Mouse (Mus musculus) MEL (cell line): ENCODE data around the gene Proser3. TPM values are rescaled to one million over a fixed set of nuclear protein-coding genes. Genes with fewer than 3 reads are reported as not detected.
A peak's percentile ranks its signal among the peaks of the same experiment; 100 is the strongest.

ENCODE experiments used
- DNase-seq: peaks from one replicate; pipeline ENCODE4 v3.0.0; 2011; ENCODE audit warnings: low read depth, low spot score
- H3K27ac ChIP-seq: 2 replicates; pipeline ENCODE4 v1.5.1; 2012; ENCODE audit warnings: low read depth, mild to moderate bottlenecking, control low read depth, low read length, moderate library complexity; ENCODE audit not compliant: control insufficient read depth
- H3K27me3 ChIP-seq, 2 experiments: fragments of 150-350 bp in 1 of 2; sonication (generic) in 1 of 2; 2 replicates each; pipeline ENCODE4 v1.6.1; 2012; ENCODE audit warnings: low read length in 2 of 2, mild to moderate bottlenecking in 2 of 2, improper control_type of control experiment in 1 of 2, moderate library complexity in 1 of 2; ENCODE audit not compliant: insufficient read depth in 2 of 2, control insufficient read depth in 1 of 2
- H3K36me3 ChIP-seq, 2 experiments: 2 replicates each; pipeline ENCODE4 v1.6.1; 2012 to 2014; ENCODE audit warnings: low read length in 2 of 2, improper control_type of control experiment in 1 of 2, inconsistent platforms in 1 of 2, mild to moderate bottlenecking in 1 of 2; ENCODE audit not compliant: insufficient read depth in 2 of 2, control insufficient read depth in 1 of 2
- H3K4me1 ChIP-seq, 2 experiments: fragments of 150-350 bp in 1 of 2; sonication (generic) in 1 of 2; 2 replicates each; pipeline ENCODE4 v1.6.1; 2012; ENCODE audit warnings: low read length in 2 of 2, improper control_type of control experiment in 1 of 2, mild to moderate bottlenecking in 1 of 2; ENCODE audit not compliant: insufficient read depth in 2 of 2, control insufficient read depth in 1 of 2
- H3K4me3 ChIP-seq, 2 experiments: fragments of 150-350 bp in 1 of 2; sonication (generic) in 1 of 2; 2 replicates each; pipeline ENCODE4 v1.5.1; 2012; ENCODE audit warnings: low read depth in 2 of 2, low read length in 2 of 2, mild to moderate bottlenecking in 2 of 2, moderate library complexity in 2 of 2, control low read depth in 1 of 2, improper control_type of control experiment in 1 of 2; ENCODE audit not compliant: control insufficient read depth in 1 of 2, insufficient read depth in 1 of 2
- H3K79me2 ChIP-seq: 2 replicates; pipeline ENCODE4 v1.6.1; 2012; ENCODE audit warnings: mild to moderate bottlenecking, low read length, moderate library complexity; ENCODE audit not compliant: control insufficient read depth, poor library complexity, insufficient read depth
- H3K9ac ChIP-seq: 2 replicates; pipeline ENCODE4 v1.6.1; 2012; ENCODE audit warnings: low read depth, mild to moderate bottlenecking, control low read depth, low read length, moderate library complexity; ENCODE audit not compliant: control insufficient read depth, poor library complexity, severe bottlenecking
- H3K9me3 ChIP-seq: fragments of 150-350 bp; sonication (generic); replicated peaks from 2 replicates; pipeline ENCODE4 v1.6.1; 2012; ENCODE audit warnings: mild to moderate bottlenecking, low read length, improper control_type of control experiment, moderate library complexity; ENCODE audit not compliant: insufficient read depth
- BHLHE40 ChIP-seq: IDR thresholded peaks from 2 replicates; pipeline ENCODE4 v1.6.1; 2012; ENCODE audit warnings: low read depth, mild to moderate bottlenecking, inconsistent platforms, low read length, improper control_type of control experiment, borderline replicate concordance
- CHD1 ChIP-seq: IDR thresholded peaks from 2 replicates; pipeline ENCODE4 v1.6.1; 2012; ENCODE audit warnings: low read depth, mild to moderate bottlenecking, inconsistent platforms, low read length, improper control_type of control experiment
- CHD2 ChIP-seq: IDR thresholded peaks from 2 replicates; pipeline ENCODE4 v1.6.1; 2011; ENCODE audit warnings: low read length, improper control_type of control experiment
- CTCF ChIP-seq, 3 experiments: IDR thresholded peaks in 2 of 3; conservative IDR thresholded peaks in 1 of 3; 2 replicates each; pipeline ENCODE4 v1.5.1; 2011 to 2012; ENCODE audit warnings: low read length in 3 of 3, low read depth in 2 of 3, mild to moderate bottlenecking in 2 of 3, improper control_type of control experiment in 1 of 3, inconsistent platforms in 1 of 3, mixed read lengths in 1 of 3, moderate library complexity in 1 of 3; ENCODE audit not compliant: control insufficient read depth in 1 of 3, insufficient read depth in 1 of 3, poor library complexity in 1 of 3, severe bottlenecking in 1 of 3
- GABPA ChIP-seq: IDR thresholded peaks from 2 replicates; pipeline ENCODE4 v1.6.1; 2012; ENCODE audit warnings: low read depth, mild to moderate bottlenecking, inconsistent platforms, low read length, improper control_type of control experiment, moderate library complexity
- HCFC1 ChIP-seq: IDR thresholded peaks from 2 replicates; pipeline ENCODE4 v1.6.1; 2012; ENCODE audit warnings: low read depth, mild to moderate bottlenecking, inconsistent platforms, low read length, improper control_type of control experiment, moderate library complexity
- JUND ChIP-seq: IDR thresholded peaks from 2 replicates; pipeline ENCODE4 v1.6.1; 2011; ENCODE audit warnings: low read depth, mild to moderate bottlenecking, improper control_type of control experiment, low read length
- KAT2A ChIP-seq: conservative IDR thresholded peaks from 2 replicates; pipeline ENCODE4 v1.6.1; 2012; ENCODE audit warnings: low read depth, low read length, improper control_type of control experiment, inconsistent platforms
- MAFK ChIP-seq: IDR thresholded peaks from 2 replicates; pipeline ENCODE4 v1.6.1; 2011; ENCODE audit warnings: low read depth, mild to moderate bottlenecking, low read length, improper control_type of control experiment, borderline replicate concordance
- MAX ChIP-seq: IDR thresholded peaks from 2 replicates; pipeline ENCODE4 v1.6.1; 2011; ENCODE audit warnings: low read length, improper control_type of control experiment
- MEF2A ChIP-seq: IDR thresholded peaks from 2 replicates; pipeline ENCODE4 v1.6.1; 2014; ENCODE audit warnings: low read depth, mild to moderate bottlenecking, inconsistent platforms, low read length, improper control_type of control experiment; ENCODE audit not compliant: poor library complexity, insufficient replicate concordance, severe bottlenecking; ENCODE audit errors: extremely low read depth
- MXI1 ChIP-seq: IDR thresholded peaks from 2 replicates; pipeline ENCODE4 v1.6.1; 2011; ENCODE audit warnings: mild to moderate bottlenecking, low read depth, low read length, improper control_type of control experiment
- MYB ChIP-seq: IDR thresholded peaks from 2 replicates; pipeline ENCODE4 v1.6.1; 2011; ENCODE audit warnings: mild to moderate bottlenecking, low read depth, low read length, improper control_type of control experiment
- NELFE ChIP-seq: IDR thresholded peaks from 2 replicates; pipeline ENCODE4 v1.6.1; 2011; ENCODE audit warnings: low read depth, low read length, improper control_type of control experiment
- NRF1 ChIP-seq: IDR thresholded peaks from 2 replicates; pipeline ENCODE4 v1.6.1; 2014; ENCODE audit warnings: low read depth, mild to moderate bottlenecking, inconsistent platforms, low read length, improper control_type of control experiment, moderate library complexity; ENCODE audit not compliant: poor library complexity, insufficient read depth, severe bottlenecking
- POLR2AphosphoS5 ChIP-seq: IDR thresholded peaks from 2 replicates; pipeline ENCODE4 v1.6.1; 2012; ENCODE audit warnings: low read depth, borderline replicate concordance, mild to moderate bottlenecking, inconsistent platforms, low read length, moderate library complexity, mixed read lengths
- RAD21 ChIP-seq: IDR thresholded peaks from 2 replicates; pipeline ENCODE4 v1.6.1; 2011; ENCODE audit warnings: mild to moderate bottlenecking, low read depth, low read length, improper control_type of control experiment
- SMC3 ChIP-seq: IDR thresholded peaks from 2 replicates; pipeline ENCODE4 v1.6.1; 2011; ENCODE audit warnings: low read depth, low read length, improper control_type of control experiment
- TAL1 ChIP-seq: IDR thresholded peaks from 2 replicates; pipeline ENCODE4 v1.6.1; 2012; ENCODE audit warnings: mild to moderate bottlenecking, inconsistent platforms, low read length, moderate library complexity, mixed read lengths
- TBP ChIP-seq: IDR thresholded peaks from 2 replicates; pipeline ENCODE4 v1.8.0; 2011; ENCODE audit warnings: low read depth, low read length, improper control_type of control experiment
- USF2 ChIP-seq, 2 experiments: IDR thresholded peaks; 2 replicates each; pipeline ENCODE4 v1.6.1; 2011 to 2012; ENCODE audit warnings: improper control_type of control experiment in 2 of 2, low read length in 2 of 2, borderline replicate concordance in 1 of 2, inconsistent platforms in 1 of 2, low read depth in 1 of 2, mild to moderate bottlenecking in 1 of 2; ENCODE audit not compliant: insufficient read depth in 1 of 2
- ZC3H11A ChIP-seq: IDR thresholded peaks from 2 replicates; pipeline ENCODE4 v1.6.1; 2012; ENCODE audit warnings: low read depth, mild to moderate bottlenecking, inconsistent platforms, low read length, improper control_type of control experiment
- ZKSCAN1 ChIP-seq: IDR thresholded peaks from 2 replicates; pipeline ENCODE4 v1.6.1; 2012; ENCODE audit warnings: low read depth, mild to moderate bottlenecking, inconsistent platforms, low read length, improper control_type of control experiment, moderate library complexity
- ZMIZ1 ChIP-seq: IDR thresholded peaks from 2 replicates; pipeline ENCODE4 v1.6.1; 2012; ENCODE audit warnings: low read depth, mild to moderate bottlenecking, inconsistent platforms, low read length, improper control_type of control experiment, moderate library complexity
- ZNF384 ChIP-seq: IDR thresholded peaks from 2 replicates; pipeline ENCODE4 v1.6.1; 2012; ENCODE audit warnings: low read depth, mild to moderate bottlenecking, inconsistent platforms, low read length, improper control_type of control experiment
- polyA plus RNA-seq, 2 experiments: library from polyadenylated mRNA; stranded (reverse) in 1 of 2; unstranded in 1 of 2; fragments of >175 nt in 1 of 2; fragments of >200 nt in 1 of 2; gene quantifications; 2 replicates each; pipeline versions ENCODE4 v1.2.1 to v1.2.4; 2012; ENCODE audit warnings: low replicate concordance in 2 of 2, low read depth in 1 of 2; ENCODE audit not compliant: insufficient read length in 2 of 2, insufficient read depth in 1 of 2, missing spikeins in 1 of 2
- total RNA-seq: library from RNA; depleted of rRNA; stranded (reverse); fragments of 300-350 nt; gene quantifications from 2 replicates; pipeline ENCODE4 v1.2.3, GENCODE M21; 2012

The Proser3 gene
- total and polyA plus RNA-seq, 3 experiments = 2.3 to 8.9 TPM; not detected in 1

- no peak for TF ChIP-seq ZMIZ1
- 0 out of 2 replicates have a peak, but pooled peaks have one; percentile 34 for TF ChIP-seq HCFC1
- TF ChIP-seq CHD2 = no peak
- TF ChIP-seq NELFE = no peak
- no peak for TF ChIP-seq NRF1
- TF ChIP-seq GABPA = no peak
- no peak for TF ChIP-seq ZKSCAN1
- no peak for TF ChIP-seq MAX
- no peak for TF ChIP-seq TBP
- TF ChIP-seq CTCF (IDR thresholded peaks at IDR 0.05 in 2 of 3, conservative IDR thresholded peaks at IDR 0.05 in 1 of 3; ENCODE audit: control insufficient read depth in 1 of 3, insufficient read depth in 1 of 3, low read depth in 2 of 3, low read length in 3 of 3, poor library complexity in 1 of 3, severe bottlenecking in 1 of 3) = peak; percentile 78 to 81 (median 79)
- TF ChIP-seq POLR2AphosphoS5 = no peak
- no peak; the same call in 1 of the 2 replicates for TF ChIP-seq ZNF384
- no peak for TF ChIP-seq TAL1
Measured at GRCm38 (mm10) chr7:30492765-30493164, 59.3 kb downstream of the Proser3 start (continued).

DNA sequence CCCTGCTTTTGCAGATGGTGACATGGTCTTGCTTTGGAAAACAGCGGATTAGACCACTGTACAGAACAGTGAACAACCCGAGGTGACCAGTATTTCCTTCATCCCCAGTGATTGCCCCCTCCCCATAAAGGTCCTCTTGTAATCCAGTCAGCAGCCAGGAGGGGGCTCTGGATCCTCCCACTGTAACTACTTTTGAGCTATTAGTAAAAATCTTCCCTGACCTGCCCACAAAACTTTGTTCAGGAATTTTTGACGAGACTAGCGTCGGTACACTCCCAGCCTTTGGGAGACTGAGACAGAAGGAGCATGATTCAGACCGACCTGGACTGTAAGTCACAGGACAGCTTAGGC is 61.2 kb downstream of the Proser3 start:
- no peaks in the 10 kb centered on the region for H3K4me1 ChIP-seq
- H3K27me3 ChIP-seq = no peaks in the 10 kb centered on the region
- no peak for DNase-seq
- no peak overlapping the region for H3K4me3 ChIP-seq
- no peaks in the 10 kb centered on the region for H3K9me3 ChIP-seq
- no peaks in the 10 kb centered on the region for H3K36me3 ChIP-seq
- H3K9ac ChIP-seq = no peak overlapping the region
- H3K79me2 ChIP-seq = no peaks in the 10 kb centered on the region
- H3K27ac ChIP-seq = no peak overlapping the region
- TF ChIP-seq CTCF (IDR thresholded peaks at IDR 0.05 in 2 of 3, conservative IDR thresholded peaks at IDR 0.05 in 1 of 3; ENCODE audit: control insufficient read depth in 1 of 3, insufficient read depth in 1 of 3, low read depth in 2 of 3, low read length in 3 of 3, poor library complexity in 1 of 3, severe bottlenecking in 1 of 3) (peak; percentile 1 to 27 (median 26); a peak in 2 of 6 replicates), CHD1 (no peak)

GRCm38 (mm10) chr7:30490251-30490956 is 61.7 kb downstream of the Proser3 start:
- Histone ChIP-seq H3K9me3 (no peaks in the 10 kb centered on the region), H3K36me3 (no peaks in the 10 kb centered on the region), H3K27ac (no peak overlapping the region), H3K4me1 (no peaks in the 10 kb centered on the region), H3K79me2 (no peaks in the 10 kb centered on the region), H3K27me3 (no peaks in the 10 kb centered on the region), H3K9ac (no peak overlapping the region), H3K4me3 (no peak overlapping the region)
- DNase-seq = peak; percentile 72
- TF ChIP-seq MYB (no peak), CTCF (IDR thresholded peaks at IDR 0.05 in 2 of 3, conservative IDR thresholded peaks at IDR 0.05 in 1 of 3; ENCODE audit: control insufficient read depth in 1 of 3, insufficient read depth in 1 of 3, low read depth in 2 of 3, low read length in 3 of 3, poor library complexity in 1 of 3, severe bottlenecking in 1 of 3) (peak; percentile 73 to 81 (median 80)), RAD21 (peak; percentile 62), HCFC1 (no peak), ZNF384 (no peak), CHD1 (no peak), MXI1 (no peak), CHD2 (no peak), KAT2A (no peak), MAFK (no peak), ZC3H11A (peak; percentile 52; the same call in 1 of the 2 replicates), MAX (no peak), MEF2A (no peak), USF2 (IDR thresholded peaks at IDR 0.05; ENCODE audit: borderline replicate concordance in 1 of 2, insufficient read depth in 1 of 2, low read depth in 1 of 2, low read length in 2 of 2) (no peak), ZKSCAN1 (no peak), NRF1 (no peak), SMC3 (peak; percentile 71), BHLHE40 (no peak), ZMIZ1 (no peak), JUND (no peak)
